Mouse (Mus musculus) forebrain, embryonic 14.5 days (tissue): Measurements from ENCODE around the gene Tceal7. TPM values are rescaled to one million over a fixed set of nuclear protein-coding genes. Genes with fewer than 3 reads are reported as not detected.

Experiments
- ATAC-seq: fragments of 200-750 bp; cut with Nextera tagmentation; 2 replicates; pipeline ENCODE4 v1.8.0; 2017; ENCODE audit warnings: mild to moderate bottlenecking, moderate library complexity
- DNase-seq: peaks from one replicate; pipeline ENCODE4 v3.0.0-alpha.2; 2015; ENCODE audit warnings: low spot score
- H3K27ac ChIP-seq: fragments of 300-500 bp; sonication (generic); 2 replicates; pipeline ENCODE4 v1.5.1; 2014; ENCODE audit warnings: low read depth, mild to moderate bottlenecking, control low read depth, low read length, moderate library complexity
- H3K27me3 ChIP-seq: fragments of 300-500 bp; sonication (generic); replicated peaks from 2 replicates; pipeline ENCODE4 v1.6.1; 2014; ENCODE audit warnings: low read length, control low read depth, mixed read lengths; ENCODE audit not compliant: control insufficient read depth, insufficient read depth
- H3K36me3 ChIP-seq: fragments of 300-500 bp; sonication (generic); 2 replicates; pipeline ENCODE4 v1.6.1; 2014; ENCODE audit warnings: low read length, control low read depth; ENCODE audit not compliant: control insufficient read depth, insufficient read depth
- H3K4me1 ChIP-seq: fragments of 300-500 bp; sonication (generic); 2 replicates; pipeline ENCODE4 v1.6.1; 2014; ENCODE audit warnings: antibody characterized with exemption, low read length, control low read depth; ENCODE audit not compliant: control insufficient read depth, insufficient read depth
- H3K4me2 ChIP-seq: fragments of 300-500 bp; sonication (generic); 2 replicates; pipeline ENCODE4 v1.6.1; 2014; ENCODE audit warnings: mild to moderate bottlenecking, control low read depth, low read length
- H3K4me3 ChIP-seq: fragments of 300-500 bp; sonication (generic); 2 replicates; pipeline ENCODE4 v1.5.1; 2014; ENCODE audit warnings: low read depth, low read length, control low read depth
- H3K9ac ChIP-seq: fragments of 300-500 bp; sonication (generic); 2 replicates; pipeline ENCODE4 v1.6.1; 2014; ENCODE audit warnings: mild to moderate bottlenecking, low read length, control low read depth, moderate library complexity
- H3K9me3 ChIP-seq: fragments of 300-500 bp; sonication (generic); replicated peaks from 2 replicates; pipeline ENCODE4 v1.6.1; 2016; ENCODE audit warnings: low read length, control low read depth, mixed read lengths; ENCODE audit not compliant: control insufficient read depth
- WGBS: fragments of 180-500 bp; shearing (Covaris S2); extraction: QIAGEN DNeasy Blood & Tissue Kit; methylation state at CpG from one replicate; pipeline ENCODE4 v1.1.7; 2014; 5-methylcytosine and 5-hydroxymethylcytosine counted together
- polyA plus RNA-seq: library from polyadenylated mRNA; unstranded; fragments of >200 nt; fragmentation: Nextera tagmentation; extraction: Ambion mirVana; gene quantifications from 2 replicates; pipeline ENCODE4 v1.2.1, GENCODE M21; 2014

Tceal7 gene
- polyA plus RNA-seq, 1 experiment from 2014 or later: 1.9 TPM

- no peak overlapping the region for H3K27ac ChIP-seq
- H3K4me1 ChIP-seq: no peaks in the 10 kb centered on the region
- DNase-seq (peak; percentile 62), ATAC-seq (no peak)
- H3K4me3 ChIP-seq: no peak overlapping the region
- H3K36me3 ChIP-seq: no peaks in the 10 kb centered on the region
- no peak overlapping the region for H3K9ac ChIP-seq
- H3K9me3 ChIP-seq: no peaks in the 10 kb centered on the region
- no peak overlapping the region for H3K4me2 ChIP-seq
- no peaks in the 10 kb centered on the region for H3K27me3 ChIP-seq
- 46% methylated on average over 3 of the region's 3 CpGs for WGBS
Observed at GRCm38 (mm10) chrX:136238118-136238517, 23.5 kb downstream of the Tceal7 start.

- H3K9me3 ChIP-seq: no peaks in the 10 kb centered on the region
- DNase-seq (no peak), ATAC-seq (no peak)
- no peaks in the 10 kb centered on the region for H3K27me3 ChIP-seq
- 87% methylated on average over 2 of the region's 2 CpGs for WGBS
- H3K4me3 ChIP-seq: no peak overlapping the region
- H3K4me1 ChIP-seq: no peaks in the 10 kb centered on the region
- no peak overlapping the region for H3K27ac ChIP-seq
- H3K36me3 ChIP-seq: peaks cover 11% of the 10 kb centered on the region; the same call in 1 of the 2 replicates
- H3K9ac ChIP-seq: no peak overlapping the region
- H3K4me2 ChIP-seq: no peak overlapping the region
Observed at GRCm38 (mm10) chrX:136243181-136243580, 28.6 kb downstream of the Tceal7 start.

- peak; percentile 95 for ATAC-seq
- no peaks in the 10 kb centered on the region for H3K4me1 ChIP-seq
- DNase-seq: peak; percentile 90
- no peaks in the 10 kb centered on the region for H3K9me3 ChIP-seq
- peak within 1 kb of the TSS; percentile 78 for H3K27ac ChIP-seq
- peak within 1 kb of the TSS; percentile 47 for H3K4me2 ChIP-seq
- peaks cover 11% of the 10 kb centered on the region; the same call in 1 of the 2 replicates for H3K36me3 ChIP-seq
- H3K9ac ChIP-seq: peak within 1 kb of the TSS; percentile 73
- no peaks in the 10 kb centered on the region for H3K27me3 ChIP-seq
- peak within 1 kb of the TSS; percentile 49 for H3K4me3 ChIP-seq
- WGBS: 28% methylated on average over 20 of the region's 20 CpGs
Observed at GRCm38 (mm10) chrX:136244574-136245229, 30.1 kb downstream of the Tceal7 start, which contains the start of gene Tceal9. Gene Tceal9, plus strand, starts transcription at chrX:136245079.

GRCm38 (mm10) chrX:136245521-136246071, 31.0 kb downstream of the Tceal7 start:
- peak overlapping the region; percentile 49 for H3K4me3 ChIP-seq
- H3K9ac ChIP-seq: peak overlapping the region; percentile 73
- H3K4me1 ChIP-seq: no peaks in the 10 kb centered on the region
- peak; percentile 76 for ATAC-seq
- H3K36me3 ChIP-seq: peaks cover 11% of the 10 kb centered on the region; the same call in 1 of the 2 replicates
- peak overlapping the region; percentile 78 for H3K27ac ChIP-seq
- no peaks in the 10 kb centered on the region for H3K9me3 ChIP-seq
- 35% methylated on average over 15 of the region's 15 CpGs for WGBS
- no peaks in the 10 kb centered on the region for H3K27me3 ChIP-seq
- H3K4me2 ChIP-seq: peak overlapping the region; percentile 47
- peak; percentile 49 for DNase-seq

GRCm38 (mm10) chrX:136248811-136249210, 34.2 kb downstream of the Tceal7 start:
- Histone ChIP-seq H3K9ac (no peak overlapping the region), H3K4me3 (no peak overlapping the region), H3K27ac (no peak overlapping the region), H3K27me3 (no peaks in the 10 kb centered on the region), H3K4me2 (no peak overlapping the region), H3K4me1 (no peaks in the 10 kb centered on the region), H3K36me3 (peaks cover 11% of the 10 kb centered on the region; the same call in 1 of the 2 replicates), H3K9me3 (no peaks in the 10 kb centered on the region)
- ATAC-seq (no peak), DNase-seq (no peak)
- 80% methylated on average over 6 of the region's 6 CpGs for WGBS

GRCm38 (mm10) chrX:136249671-136250070, 35.1 kb downstream of the Tceal7 start:
- no peak overlapping the region for H3K4me3 ChIP-seq
- H3K27me3 ChIP-seq: no peaks in the 10 kb centered on the region
- no peak overlapping the region for H3K9ac ChIP-seq
- H3K4me2 ChIP-seq: no peak overlapping the region
- peaks cover 11% of the 10 kb centered on the region; the same call in 1 of the 2 replicates for H3K36me3 ChIP-seq
- H3K27ac ChIP-seq: no peak overlapping the region
- WGBS: 83% methylated on average over 7 of the region's 7 CpGs
- no peak for ATAC-seq
- no peaks in the 10 kb centered on the region for H3K9me3 ChIP-seq
- DNase-seq: no peak
- H3K4me1 ChIP-seq: no peaks in the 10 kb centered on the region

- no peak for ATAC-seq
- H3K27ac ChIP-seq: no peak overlapping the region
Observed at GRCm38 (mm10) chrX:136252023-136252729, 37.6 kb downstream of the Tceal7 start.

GRCm38 (mm10) chrX:136267720-136268119, 53.1 kb downstream of the Tceal7 start:
- no peak overlapping the region for H3K4me3 ChIP-seq
- peaks cover 4% of the 10 kb centered on the region; the same call in 1 of the 2 replicates for H3K4me1 ChIP-seq
- no peaks in the 10 kb centered on the region for H3K9me3 ChIP-seq
- DNase-seq (no peak), ATAC-seq (no peak)
- no peaks in the 10 kb centered on the region for H3K27me3 ChIP-seq
- WGBS: 83% methylated on average over 5 of the region's 5 CpGs
- no peak overlapping the region for H3K9ac ChIP-seq
- no peak overlapping the region for H3K4me2 ChIP-seq
- H3K36me3 ChIP-seq: peaks cover 5% of the 10 kb centered on the region; the same call in 1 of the 2 replicates
- H3K27ac ChIP-seq: no peak overlapping the region

More at GRCm38 (mm10) chrX:136252023-136252729, 37.6 kb downstream of the Tceal7 start:
- peaks cover 9% of the 10 kb centered on the region; the same call in 1 of the 2 replicates for H3K36me3 ChIP-seq
- H3K9me3 ChIP-seq: no peaks in the 10 kb centered on the region
- no peak overlapping the region for H3K4me3 ChIP-seq
- no peak overlapping the region for H3K9ac ChIP-seq
- 56% methylated on average over 6 of the region's 6 CpGs for WGBS
- no peak overlapping the region for H3K4me2 ChIP-seq
- DNase-seq: no peak
- no peaks in the 10 kb centered on the region for H3K27me3 ChIP-seq
- no peaks in the 10 kb centered on the region for H3K4me1 ChIP-seq
